Mouse (Mus musculus) heart, postnatal 36 days (tissue): ENCODE data around the gene Muc15. TPM values are rescaled to one million over a fixed set of nuclear protein-coding genes. Genes with fewer than 3 reads are reported as not detected.

ENCODE experiments used
- DNase-seq, 2 experiments: peaks; one replicate each; pipeline ENCODE4 v3.0.0; 2021 to 2022
- intact Hi-C: fragments of 180-260 bp; cut with DNase I; formaldehyde crosslinking; loops from one replicate; pipeline ENCODE4 v1.15.1; 2025
- total RNA-seq, 2 experiments: library from RNA; stranded (reverse); gene quantifications; 2 replicates each; pipeline ENCODE4 v1.2.3; 2021

Gene Muc15
- not detected for total RNA-seq

DNA sequence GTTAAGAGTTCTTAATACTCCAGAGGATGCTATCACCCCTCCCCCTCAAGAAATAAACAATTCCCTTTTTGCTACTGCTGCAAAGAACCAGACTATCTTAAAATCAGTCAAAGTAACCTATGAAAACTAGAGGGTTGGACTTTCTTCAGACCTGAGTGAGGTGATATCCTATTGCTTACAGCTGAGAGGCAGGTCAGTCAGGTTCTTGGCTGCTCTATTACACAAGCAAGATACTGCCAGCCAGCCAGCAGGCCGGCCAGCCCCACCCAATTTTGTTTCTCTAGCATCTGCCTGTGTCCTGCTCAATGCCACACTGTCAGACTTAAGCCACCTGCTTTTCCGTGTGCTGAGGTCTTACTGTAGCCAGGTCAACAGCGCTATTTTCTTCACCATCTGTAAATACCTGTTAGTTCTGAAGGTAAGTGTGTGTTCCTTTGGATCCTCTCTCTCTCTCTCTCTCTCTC lies at the start of gene Muc15:
TSS of gene Muc15 (plus strand) at position 51 of the 464 bp plus-strand sequence.
- DNase-seq = no peak
- intact Hi-C loops = no loop called here

GRCm38 (mm10) chr2:110709436-110709835 lies 11.7 kb upstream of the Muc15 start:
- DNase-seq = no peak
- intact Hi-C loops = no loop called here

- DNase-seq = peak; percentile 33 to 41
- intact Hi-C loops = no loop called here
These were observed 11.0 kb upstream of the Muc15 start for GRCm38 (mm10) chr2:110710055-110710720.

- intact Hi-C loops = no loop called here
- no peak for DNase-seq
These were observed 2.1 kb upstream of the Muc15 start for GRCm38 (mm10) chr2:110719051-110719450.

- intact Hi-C loops = no loop called here
These were observed 1.1 kb downstream of the Muc15 start for GRCm38 (mm10) chr2:110722208-110722607.

GRCm38 (mm10) chr2:110726106-110726505 lies 5.0 kb downstream of the Muc15 start:
- intact Hi-C loops = no loop called here
- DNase-seq = no peak

More at GRCm38 (mm10) chr2:110722208-110722607, 1.1 kb downstream of the Muc15 start:
- DNase-seq = no peak

- DNase-seq = no peak
- intact Hi-C loops = no loop called here
These were observed 16.1 kb downstream of the Muc15 start for GRCm38 (mm10) chr2:110737236-110737635.

- no peak for DNase-seq
- intact Hi-C loops = no loop called here
These were observed 16.8 kb downstream of the Muc15 start for GRCm38 (mm10) chr2:110737981-110738380.

GRCm38 (mm10) chr2:110739781-110740180 lies 18.6 kb downstream of the Muc15 start:
- intact Hi-C loops = no loop called here
- DNase-seq = no peak

GRCm38 (mm10) chr2:110740493-110740892 lies 19.4 kb downstream of the Muc15 start:
- no peak for DNase-seq
- intact Hi-C loops = no loop called here

DNA sequence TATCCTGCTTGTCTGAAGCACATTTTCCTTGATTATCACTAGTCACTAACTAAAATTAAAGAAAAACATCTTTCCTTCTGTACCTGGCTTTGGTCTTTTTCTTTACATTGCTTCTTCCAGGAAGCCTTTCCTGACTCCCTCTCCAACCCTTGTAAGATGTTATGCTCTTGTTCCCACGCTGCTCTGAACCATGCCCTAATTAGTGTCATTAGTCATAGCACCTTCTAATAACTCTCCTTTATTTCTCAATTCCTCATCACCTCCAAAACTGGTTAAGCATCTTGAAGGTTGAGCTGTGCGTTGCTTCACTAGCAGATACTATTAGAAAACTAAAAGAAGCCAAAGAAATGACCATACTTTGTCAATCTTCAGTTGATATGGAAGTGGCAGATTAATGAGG lies 36.4 kb downstream of the Muc15 start:
- intact Hi-C loops = no loop called here
- no peak for DNase-seq

DNA sequence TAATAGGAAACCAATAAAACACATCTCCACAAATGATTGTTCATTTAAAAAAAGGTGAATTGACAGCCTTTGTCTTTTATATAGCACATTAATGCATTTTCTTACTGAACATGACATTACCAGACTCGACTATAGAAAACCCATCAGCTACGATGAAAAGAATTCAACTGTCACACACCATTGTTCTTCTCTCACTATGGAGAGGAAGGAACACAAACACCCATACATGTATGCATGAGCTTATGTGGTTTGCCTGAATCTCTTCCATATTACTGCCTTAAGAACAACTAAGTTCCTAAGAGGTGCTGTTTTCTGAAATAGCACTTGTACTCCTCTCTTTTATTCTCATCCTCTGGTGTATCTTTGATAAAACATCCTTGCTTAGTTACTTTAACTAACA lies 38.3 kb downstream of the Muc15 start:
- no peak for DNase-seq
- intact Hi-C loops = no loop called here

- DNase-seq = no peak
- intact Hi-C loops = no loop called here
These were observed 66.3 kb downstream of the Muc15 start for GRCm38 (mm10) chr2:110787396-110787795.

Other genes with a start within 250 kb of the Muc15 start
- gene Slc5a12, start 124.0 kb upstream of the Muc15 start, total RNA-seq = not detected
- gene Ano3, start 229.6 kb downstream of the Muc15 start, total RNA-seq = under 1 TPM; 0.05 to 0.11 TPM